Mouse (Mus musculus): ENCODE measurements around the gene Ms4a5.
"Not testable (repeated sequence)": the region's sequence is repeated elsewhere in the genome, so short reads cannot be mapped to it uniquely, and the experiment has no call there.

- TF ChIP-seq CTCF (IDR thresholded peaks at IDR 0.05; ENCODE audit: borderline replicate concordance, insufficient read depth, low read length); POLR2A (IDR thresholded peaks at IDR 0.05; ENCODE audit: low read depth, low read length): not testable (repeated sequence)
Measured at GRCm38 (mm10) chr19:11293616-11294015, 9.9 kb upstream of the Ms4a5 start.
